ENCODE assay signal across 13 mouse cellular contexts in the genomic region with DNA sequence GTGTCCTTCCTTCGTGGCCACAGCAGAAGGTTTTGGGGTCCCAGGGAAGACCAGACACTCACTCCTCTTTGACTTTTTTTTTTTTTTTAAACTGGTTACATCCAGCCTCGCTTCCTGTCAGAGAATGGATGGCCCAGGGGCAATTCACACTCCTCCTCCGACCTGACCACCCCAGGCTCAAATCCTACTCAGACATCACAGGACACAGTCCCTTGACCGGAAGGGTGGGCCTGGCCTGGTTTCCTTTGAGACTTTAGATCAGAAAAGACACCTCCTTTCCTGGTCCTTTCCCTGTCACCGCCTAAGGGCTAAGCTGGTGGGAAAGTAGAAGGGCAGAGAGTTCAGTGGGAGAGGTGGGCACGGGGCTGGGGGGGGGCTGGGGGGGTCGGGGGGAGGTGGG. TPM values are rescaled to one million over a fixed set of nuclear protein-coding genes. Genes with fewer than 3 reads are reported as not detected.
DNase-seq lines count a peak whose midpoint lies in the region; ATAC-seq and TF ChIP-seq lines count a peak whose summit lies in the region.
"Had no signal": no experiment of that assay in that cellular context is flagged by ENCODE, and none has a peak within 500 bp of the region (broad histone marks: within the 10 kb centered on the region; RNA-seq: fewer than 3 reads in every experiment).

No protein-coding gene starts in this region.

- no peak for DNase-seq in gastrocnemius, adult 2 months
- DNase-seq in gastrocnemius, postnatal 25 days = no peak
- DNase-seq in thymus, postnatal 25 days = no peak
- DNase-seq in cerebellum, adult 18-20 months = no peak
- DNase-seq: cerebellum, adult 9-10 months; liver, embryonic 13.5 days; midbrain, embryonic 14.5 days had no signal

- WGBS in heart, embryonic 15.5 days = 53% methylated on average over 5 of the region's 7 CpGs
- 49% methylated on average over 5 of the region's 7 CpGs for WGBS in lung, embryonic 16.5 days
- 57% methylated on average over 6 of the region's 7 CpGs for WGBS in midbrain, embryonic 15.5 days

- intact Hi-C loops in gastrocnemius, adult 2 months (cut with DNase I) = no loop called here

- no peak overlapping the region for H3K4me3 ChIP-seq in gastrocnemius, adult 2 months
- no peak overlapping the region for H3K4me3 ChIP-seq in brown adipose tissue, adult 24 weeks (ENCODE audit: insufficient read depth, low read depth, low read length)
- no peak overlapping the region for H3K4me3 ChIP-seq in heart, embryonic 15.5 days
- no peak overlapping the region for H3K4me3 ChIP-seq in lung, embryonic 16.5 days (ENCODE audit: low read length)
- H3K4me3 ChIP-seq in midbrain, embryonic 15.5 days = no peak overlapping the region
- H3K4me3 ChIP-seq: embryonic facial prominence, embryonic 12.5 days; hindbrain, embryonic 12.5 days; liver, embryonic 13.5 days had no signal

- no peak overlapping the region for H3K4me2 ChIP-seq in heart, embryonic 15.5 days
- no peak overlapping the region for H3K4me2 ChIP-seq in lung, embryonic 16.5 days (ENCODE audit: low read depth, low read length)
- H3K4me2 ChIP-seq in midbrain, embryonic 15.5 days = no peak overlapping the region
- H3K4me2 ChIP-seq: embryonic facial prominence, embryonic 12.5 days; hindbrain, embryonic 12.5 days; liver, embryonic 13.5 days had no signal

- H3K9ac ChIP-seq in heart, embryonic 15.5 days = no peak overlapping the region
- no peak overlapping the region for H3K9ac ChIP-seq in lung, embryonic 16.5 days (ENCODE audit: low read length)
- no peak overlapping the region for H3K9ac ChIP-seq in midbrain, embryonic 15.5 days
- H3K9ac ChIP-seq: embryonic facial prominence, embryonic 12.5 days; hindbrain, embryonic 12.5 days; liver, embryonic 13.5 days had no signal

- no peaks in the 10 kb centered on the region for H3K36me3 ChIP-seq in heart, embryonic 15.5 days
- H3K36me3 ChIP-seq in lung, embryonic 16.5 days (ENCODE audit: control insufficient read depth, insufficient read depth, low read length) = no peaks in the 10 kb centered on the region
- no peaks in the 10 kb centered on the region for H3K36me3 ChIP-seq in midbrain, embryonic 15.5 days (replicated peaks)
- H3K36me3 ChIP-seq: embryonic facial prominence, embryonic 12.5 days; hindbrain, embryonic 12.5 days; liver, embryonic 13.5 days had no signal

- no peak for TF ChIP-seq CTCF in gastrocnemius, adult 2 months (IDR thresholded peaks at IDR 0.05)

- H3K9me3 ChIP-seq in heart, embryonic 15.5 days (replicated peaks) = no peaks in the 10 kb centered on the region
- H3K9me3 ChIP-seq in lung, embryonic 16.5 days (ENCODE audit: control insufficient read depth, low read length) = no peaks in the 10 kb centered on the region
- H3K9me3 ChIP-seq in midbrain, embryonic 15.5 days = no peaks in the 10 kb centered on the region
- H3K9me3 ChIP-seq: embryonic facial prominence, embryonic 12.5 days; hindbrain, embryonic 12.5 days; liver, embryonic 13.5 days had no signal

- ATAC-seq in heart, embryonic 15.5 days (replicated peaks; ENCODE audit: insufficient number of reproducible peaks, insufficient read depth, low FRiP score, low read depth) = peak; percentile 55; the same call in 1 of the 2 replicates
- ATAC-seq in lung, embryonic 16.5 days (ENCODE audit: low read depth) = peak; percentile 49; the same call in 1 of the 2 replicates
- ATAC-seq in midbrain, embryonic 15.5 days (replicated peaks) = no peak

- H3K27me3 ChIP-seq in heart, embryonic 15.5 days = no peaks in the 10 kb centered on the region
- H3K27me3 ChIP-seq in lung, embryonic 16.5 days (ENCODE audit: control insufficient read depth, insufficient read depth, low read depth, low read length) = no peaks in the 10 kb centered on the region
- H3K27me3 ChIP-seq in midbrain, embryonic 15.5 days (replicated peaks) = no peaks in the 10 kb centered on the region
- H3K27me3 ChIP-seq: embryonic facial prominence, embryonic 12.5 days; hindbrain, embryonic 12.5 days; liver, embryonic 13.5 days had no signal

- peaks cover 11% of the 10 kb centered on the region for H3K4me1 ChIP-seq in brown adipose tissue, adult 24 weeks (ENCODE audit: control insufficient read depth, insufficient read depth, insufficient read length, low read length)
- H3K4me1 ChIP-seq in heart, embryonic 15.5 days (replicated peaks) = peaks cover 8% of the 10 kb centered on the region
- 0 out of 2 replicates have a peak, but pooled peaks cover 4% of the 10 kb centered on the region for H3K4me1 ChIP-seq in lung, embryonic 16.5 days (replicated peaks; ENCODE audit: control insufficient read depth, insufficient read depth, low read length)
- peaks cover 5% of the 10 kb centered on the region; the same call in 1 of the 2 replicates for H3K4me1 ChIP-seq in midbrain, embryonic 15.5 days

- peak overlapping the region; percentile 65 for H3K27ac ChIP-seq in gastrocnemius, adult 2 months
- H3K27ac ChIP-seq in brown adipose tissue, adult 24 weeks (replicated peaks; ENCODE audit: low read depth, low read length) = peak overlapping the region; percentile 72
- H3K27ac ChIP-seq in heart, embryonic 15.5 days = 0 out of 2 replicates have a peak overlapping the region, but pooled peaks have one; percentile 33
- H3K27ac ChIP-seq in lung, embryonic 16.5 days (ENCODE audit: low read length) = peak overlapping the region; percentile 41
- H3K27ac ChIP-seq in midbrain, embryonic 15.5 days = no peak overlapping the region
- H3K27ac ChIP-seq: embryonic facial prominence, embryonic 12.5 days; liver, embryonic 13.5 days had no signal

RNA-seq across cellular contexts. Expression of gene Arl4d, which starts 14.6 kb away (rescaled TPM):
- 10 to 100 TPM in 1 of 2 experiments, 1 to 10 TPM in 1; 6.7 to 13.1 TPM for total RNA-seq in gastrocnemius, adult 2 months (2021)
- total RNA-seq in gastrocnemius, postnatal 25 days (2021) = 1 to 10 TPM; 5.7 to 5.8 TPM
- 3.5 and 3.8 TPM in 2 replicates for polyA plus RNA-seq in brown adipose tissue, adult 24 weeks (2012; ENCODE audit: insufficient read depth, insufficient read length, missing spikeins)
- 6.1 and 7.2 TPM in 2 replicates for polyA plus RNA-seq in heart, embryonic 15.5 days (2015; fragmentation: Nextera tagmentation; extraction: Ambion mirVana)
- polyA plus RNA-seq in lung, embryonic 16.5 days (2015; fragmentation: Nextera tagmentation; extraction: Ambion mirVana) = 6.8 and 7.4 TPM in 2 replicates
- 5.0 and 7.8 TPM in 2 replicates for polyA plus RNA-seq in midbrain, embryonic 15.5 days (2015; fragmentation: Nextera tagmentation; extraction: Ambion mirVana)

RNA-seq across cellular contexts. Expression of gene Dhx8, which starts 52.8 kb away (rescaled TPM):
- 10 to 100 TPM; 13.8 to 15.1 TPM for total RNA-seq in gastrocnemius, adult 2 months (2021)
- 10 to 100 TPM; 12.4 TPM for total RNA-seq in gastrocnemius, postnatal 25 days (2021)
- polyA plus RNA-seq in brown adipose tissue, adult 24 weeks (2012; ENCODE audit: insufficient read depth, insufficient read length, missing spikeins) = 6.5 and 11.0 TPM in 2 replicates
- 17.2 and 20.8 TPM in 2 replicates for polyA plus RNA-seq in heart, embryonic 15.5 days (2015; fragmentation: Nextera tagmentation; extraction: Ambion mirVana)
- 26.2 and 32.1 TPM in 2 replicates for polyA plus RNA-seq in lung, embryonic 16.5 days (2015; fragmentation: Nextera tagmentation; extraction: Ambion mirVana)
- 31.1 and 33.9 TPM in 2 replicates for polyA plus RNA-seq in midbrain, embryonic 15.5 days (2015; fragmentation: Nextera tagmentation; extraction: Ambion mirVana)

RNA-seq across cellular contexts. Expression of gene Rdm1, which starts 52.9 kb away (rescaled TPM):
- 10 to 100 TPM; 24.2 to 27.4 TPM for total RNA-seq in gastrocnemius, adult 2 months (2021)
- total RNA-seq in gastrocnemius, postnatal 25 days (2021) = 10 to 100 TPM; 21.6 to 25.0 TPM
- 27.0 and 33.3 TPM in 2 replicates for polyA plus RNA-seq in brown adipose tissue, adult 24 weeks (2012; ENCODE audit: insufficient read depth, insufficient read length, missing spikeins)
- polyA plus RNA-seq in heart, embryonic 15.5 days (2015; fragmentation: Nextera tagmentation; extraction: Ambion mirVana) = 45.6 and 46.4 TPM in 2 replicates
- 52.0 and 52.1 TPM in 2 replicates for polyA plus RNA-seq in lung, embryonic 16.5 days (2015; fragmentation: Nextera tagmentation; extraction: Ambion mirVana)
- 11.1 and 13.2 TPM in 2 replicates for polyA plus RNA-seq in midbrain, embryonic 15.5 days (2015; fragmentation: Nextera tagmentation; extraction: Ambion mirVana)
